Mouse (Mus musculus): ENCODE measurements around the gene Apol7a. TPM values are rescaled to one million over a fixed set of nuclear protein-coding genes. Genes with fewer than 3 reads are reported as not detected.
"Not testable (repeated sequence)": the region's sequence is repeated elsewhere in the genome, so short reads cannot be mapped to it uniquely, and the experiment has no call there.

The Apol7a gene
- polyA plus RNA-seq, 1 experiment from 2014 or later, result not detected

- not testable (repeated sequence) for H3K27ac ChIP-seq; H3K4me3 ChIP-seq; H3K9me3 ChIP-seq; H3K36me3 ChIP-seq (replicated peaks); DNase-seq (ENCODE audit: extremely low spot score, low spot score); H3K4me1 ChIP-seq; H3K27me3 ChIP-seq (ENCODE audit: poor library complexity, severe bottlenecking)
- WGBS, result 61% methylated on average over 3 of the region's 3 CpGs
Observed at GRCm38 (mm10) chr15:77393832-77394231, 5.1 kb downstream of the Apol7a start.

GRCm38 (mm10) chr15:77387462-77387861 lies 11.4 kb downstream of the Apol7a start:
- H3K27me3 ChIP-seq (ENCODE audit: poor library complexity, severe bottlenecking), result no peaks in the 10 kb centered on the region
- WGBS, result 86% methylated on average over 2 of the region's 2 CpGs
- DNase-seq (ENCODE audit: extremely low spot score, low spot score), result no peak

GRCm38 (mm10) chr15:77384340-77385030 lies 14.4 kb downstream of the Apol7a start:
- DNase-seq (ENCODE audit: extremely low spot score, low spot score), result no peak
- Histone ChIP-seq H3K9me3 (no peaks in the 10 kb centered on the region), H3K4me3 (no peak overlapping the region), H3K27me3 (ENCODE audit: poor library complexity, severe bottlenecking) (no peaks in the 10 kb centered on the region), H3K4me1 (no peaks in the 10 kb centered on the region), H3K27ac (no peak overlapping the region), H3K36me3 (replicated peaks) (no peaks in the 10 kb centered on the region)
- 95% methylated on average over 7 of the region's 7 CpGs for WGBS

More at GRCm38 (mm10) chr15:77387462-77387861, 11.4 kb downstream of the Apol7a start:
- H3K4me1 ChIP-seq, result no peaks in the 10 kb centered on the region
- no peak overlapping the region for H3K27ac ChIP-seq
- H3K36me3 ChIP-seq (replicated peaks), result no peaks in the 10 kb centered on the region
- no peak overlapping the region for H3K4me3 ChIP-seq
- no peaks in the 10 kb centered on the region for H3K9me3 ChIP-seq

- 73% methylated on average over 1 of the region's 1 CpGs for WGBS
- H3K9me3 ChIP-seq, result no peaks in the 10 kb centered on the region
- no peaks in the 10 kb centered on the region for H3K27me3 ChIP-seq (ENCODE audit: poor library complexity, severe bottlenecking)
- DNase-seq (ENCODE audit: extremely low spot score, low spot score), result no peak
- no peak overlapping the region for H3K27ac ChIP-seq
- H3K4me3 ChIP-seq, result no peak overlapping the region
- H3K4me1 ChIP-seq, result no peaks in the 10 kb centered on the region
- H3K36me3 ChIP-seq (replicated peaks), result no peaks in the 10 kb centered on the region
Observed at GRCm38 (mm10) chr15:77382880-77383279, 16.0 kb downstream of the Apol7a start.

- WGBS, result 91% methylated on average over 9 of the region's 11 CpGs
- Histone ChIP-seq H3K4me3 (no peak overlapping the region), H3K36me3 (replicated peaks) (no peaks in the 10 kb centered on the region), H3K27ac (no peak overlapping the region), H3K9me3 (no peaks in the 10 kb centered on the region), H3K27me3 (ENCODE audit: poor library complexity, severe bottlenecking) (no peaks in the 10 kb centered on the region), H3K4me1 (no peaks in the 10 kb centered on the region)
- DNase-seq (ENCODE audit: extremely low spot score, low spot score), result no peak
Observed at GRCm38 (mm10) chr15:77382271-77382850, 16.5 kb downstream of the Apol7a start.

- no peaks in the 10 kb centered on the region for H3K4me1 ChIP-seq
- no peak for DNase-seq (ENCODE audit: extremely low spot score, low spot score)
- no peak overlapping the region for H3K27ac ChIP-seq
- no peak overlapping the region for H3K4me3 ChIP-seq
- no peaks in the 10 kb centered on the region for H3K36me3 ChIP-seq (replicated peaks)
- 89% methylated on average over 6 of the region's 6 CpGs for WGBS
- H3K27me3 ChIP-seq (ENCODE audit: poor library complexity, severe bottlenecking), result no peaks in the 10 kb centered on the region
- no peaks in the 10 kb centered on the region for H3K9me3 ChIP-seq
Observed at GRCm38 (mm10) chr15:77381481-77381880, 17.4 kb downstream of the Apol7a start.

- H3K4me3 ChIP-seq, result no peak overlapping the region
- no peak overlapping the region for H3K27ac ChIP-seq
- DNase-seq (ENCODE audit: extremely low spot score, low spot score), result no peak
- no peaks in the 10 kb centered on the region for H3K36me3 ChIP-seq (replicated peaks)
- H3K9me3 ChIP-seq, result no peaks in the 10 kb centered on the region
- no peaks in the 10 kb centered on the region for H3K27me3 ChIP-seq (ENCODE audit: poor library complexity, severe bottlenecking)
- H3K4me1 ChIP-seq, result no peaks in the 10 kb centered on the region
- 41% methylated on average over 4 of the region's 4 CpGs for WGBS
Observed at GRCm38 (mm10) chr15:77379921-77380320, 19.0 kb downstream of the Apol7a start.

- H3K36me3 ChIP-seq (replicated peaks), result no peaks in the 10 kb centered on the region
- H3K27ac ChIP-seq, result no peak overlapping the region
- H3K4me1 ChIP-seq, result no peaks in the 10 kb centered on the region
- 93% methylated on average over 4 of the region's 4 CpGs for WGBS
- no peaks in the 10 kb centered on the region for H3K27me3 ChIP-seq (ENCODE audit: poor library complexity, severe bottlenecking)
- no peak for DNase-seq (ENCODE audit: extremely low spot score, low spot score)
- H3K4me3 ChIP-seq, result no peak overlapping the region
- H3K9me3 ChIP-seq, result no peaks in the 10 kb centered on the region
Observed at GRCm38 (mm10) chr15:77377419-77377818, 21.5 kb downstream of the Apol7a start.

GRCm38 (mm10) chr15:77376920-77377319 lies 22.0 kb downstream of the Apol7a start:
- no peaks in the 10 kb centered on the region for H3K9me3 ChIP-seq
- H3K27me3 ChIP-seq (ENCODE audit: poor library complexity, severe bottlenecking), result no peaks in the 10 kb centered on the region
- 90% methylated on average over 7 of the region's 7 CpGs for WGBS
- no peak for DNase-seq (ENCODE audit: extremely low spot score, low spot score)
- H3K4me3 ChIP-seq, result no peak overlapping the region
- no peak overlapping the region for H3K27ac ChIP-seq
- no peaks in the 10 kb centered on the region for H3K4me1 ChIP-seq
- H3K36me3 ChIP-seq (replicated peaks), result no peaks in the 10 kb centered on the region

GRCm38 (mm10) chr15:77370588-77370987 lies 28.3 kb downstream of the Apol7a start:
- Histone ChIP-seq H3K36me3 (replicated peaks) (no peaks in the 10 kb centered on the region), H3K27me3 (ENCODE audit: poor library complexity, severe bottlenecking) (peaks cover 4% of the 10 kb centered on the region; the same call in 1 of the 2 replicates)

GRCm38 (mm10) chr15:77369981-77370380 lies 28.9 kb downstream of the Apol7a start:
- H3K4me1 ChIP-seq, result peaks cover 33% of the 10 kb centered on the region
- no peak for DNase-seq (ENCODE audit: extremely low spot score, low spot score)
- H3K9me3 ChIP-seq, result no peaks in the 10 kb centered on the region
- H3K27ac ChIP-seq, result no peak overlapping the region
- 95% methylated on average over 21 of the region's 21 CpGs for WGBS
- peaks cover 4% of the 10 kb centered on the region; the same call in 1 of the 2 replicates for H3K27me3 ChIP-seq (ENCODE audit: poor library complexity, severe bottlenecking)
- H3K4me3 ChIP-seq, result no peak overlapping the region
- H3K36me3 ChIP-seq (replicated peaks), result no peaks in the 10 kb centered on the region

More at GRCm38 (mm10) chr15:77370588-77370987, 28.3 kb downstream of the Apol7a start:
- no peak overlapping the region for H3K4me3 ChIP-seq
- DNase-seq (ENCODE audit: extremely low spot score, low spot score), result no peak
- H3K4me1 ChIP-seq, result peaks cover 33% of the 10 kb centered on the region
- 88% methylated on average over 8 of the region's 8 CpGs for WGBS
- H3K9me3 ChIP-seq, result no peaks in the 10 kb centered on the region
- no peak overlapping the region for H3K27ac ChIP-seq

- peaks cover 4% of the 10 kb centered on the region; the same call in 1 of the 2 replicates for H3K27me3 ChIP-seq (ENCODE audit: poor library complexity, severe bottlenecking)
- H3K36me3 ChIP-seq (replicated peaks), result no peaks in the 10 kb centered on the region
- no peaks in the 10 kb centered on the region for H3K9me3 ChIP-seq
- 88% methylated on average over 12 of the region's 12 CpGs for WGBS
- peaks cover 35% of the 10 kb centered on the region for H3K4me1 ChIP-seq
- no peak for DNase-seq (ENCODE audit: extremely low spot score, low spot score)
- peak overlapping the region; percentile 32; the same call in 1 of the 2 replicates for H3K4me3 ChIP-seq
- peak overlapping the region; percentile 92; the same call in 1 of the 2 replicates for H3K27ac ChIP-seq
Observed at GRCm38 (mm10) chr15:77368818-77369320, 30.0 kb downstream of the Apol7a start.

GRCm38 (mm10) chr15:77368148-77368547 lies 30.8 kb downstream of the Apol7a start:
- Histone ChIP-seq H3K36me3 (replicated peaks) (no peaks in the 10 kb centered on the region), H3K27ac (peak overlapping the region; percentile 92), H3K4me1 (peaks cover 42% of the 10 kb centered on the region), H3K4me3 (peak overlapping the region; percentile 32), H3K9me3 (no peaks in the 10 kb centered on the region), H3K27me3 (ENCODE audit: poor library complexity, severe bottlenecking) (peaks cover 4% of the 10 kb centered on the region; the same call in 1 of the 2 replicates)
- peak; percentile 93 for DNase-seq (ENCODE audit: extremely low spot score, low spot score)
- WGBS, result 1% methylated on average over 13 of the region's 13 CpGs
